Mouse (Mus musculus): Measurements from ENCODE around the gene Ppm1l. TPM values are rescaled to one million over a fixed set of nuclear protein-coding genes. Genes with fewer than 3 reads are reported as not detected.
A peak's percentile ranks its signal among the peaks of the same experiment; 100 is the strongest.

The Ppm1l gene
- polyA plus RNA-seq, 1 experiment from 2014 or later, result 5.8 TPM

- Histone ChIP-seq H3K27ac (no peak overlapping the region), H3K27me3 (ENCODE audit: insufficient read depth, poor library complexity, severe bottlenecking) (no peaks in the 10 kb centered on the region), H3K4me3 (no peak overlapping the region), H3K4me1 (peaks cover 5% of the 10 kb centered on the region), H3K9me3 (no peaks in the 10 kb centered on the region), H3K36me3 (no peaks in the 10 kb centered on the region)
- 77% methylated on average over 3 of the region's 3 CpGs for WGBS
- DNase-seq (ENCODE audit: low spot score), result no peak
These were observed 180.5 kb downstream of the Ppm1l start for GRCm38 (mm10) chr3:69497178-69497577.

DNA sequence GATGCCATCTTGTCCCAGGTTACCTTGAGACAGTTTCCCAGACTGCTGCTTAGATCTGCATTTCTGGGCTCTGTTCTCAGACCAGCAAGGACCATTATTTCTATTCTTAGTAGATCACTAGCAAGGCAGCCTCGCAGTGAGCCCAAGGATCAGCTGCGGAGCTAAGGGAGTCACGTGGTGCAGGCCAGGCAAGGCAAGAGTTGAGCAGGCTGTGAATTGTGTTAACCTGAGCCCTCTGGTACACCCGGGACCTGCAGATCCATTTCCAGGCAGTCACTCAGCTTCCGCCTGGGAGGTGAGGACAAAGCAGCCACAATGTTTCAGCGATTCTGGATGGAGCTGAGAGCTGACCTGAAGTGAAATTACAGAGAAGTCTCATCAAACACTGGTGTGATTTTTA lies 185.3 kb downstream of the Ppm1l start:
- 11% methylated on average over 6 of the region's 6 CpGs for WGBS
- DNase-seq (ENCODE audit: low spot score), result no peak
- no peaks in the 10 kb centered on the region for H3K9me3 ChIP-seq

GRCm38 (mm10) chr3:69502527-69502926 lies 185.9 kb downstream of the Ppm1l start:
- 19% methylated on average over 4 of the region's 4 CpGs for WGBS
- no peak overlapping the region for H3K4me3 ChIP-seq
- H3K9me3 ChIP-seq, result no peaks in the 10 kb centered on the region
- DNase-seq (ENCODE audit: low spot score), result no peak
- H3K36me3 ChIP-seq, result no peaks in the 10 kb centered on the region
- peaks cover 11% of the 10 kb centered on the region for H3K4me1 ChIP-seq
- H3K27ac ChIP-seq, result no peak overlapping the region
- H3K27me3 ChIP-seq (ENCODE audit: insufficient read depth, poor library complexity, severe bottlenecking), result no peaks in the 10 kb centered on the region

More for the DNA sequence above, 185.3 kb downstream of the Ppm1l start:
- H3K4me1 ChIP-seq, result peaks cover 11% of the 10 kb centered on the region
- H3K27me3 ChIP-seq (ENCODE audit: insufficient read depth, poor library complexity, severe bottlenecking), result no peaks in the 10 kb centered on the region
- peak overlapping the region; percentile 22; the same call in 1 of the 2 replicates for H3K27ac ChIP-seq
- H3K4me3 ChIP-seq, result no peak overlapping the region
- H3K36me3 ChIP-seq, result no peaks in the 10 kb centered on the region

GRCm38 (mm10) chr3:69505090-69505489 lies 188.4 kb downstream of the Ppm1l start:
- Histone ChIP-seq H3K4me3 (no peak overlapping the region), H3K27me3 (ENCODE audit: insufficient read depth, poor library complexity, severe bottlenecking) (no peaks in the 10 kb centered on the region), H3K4me1 (peaks cover 11% of the 10 kb centered on the region), H3K9me3 (no peaks in the 10 kb centered on the region), H3K36me3 (no peaks in the 10 kb centered on the region), H3K27ac (no peak overlapping the region)
- 88% methylated on average over 7 of the region's 7 CpGs for WGBS
- no peak for DNase-seq (ENCODE audit: low spot score)

DNA sequence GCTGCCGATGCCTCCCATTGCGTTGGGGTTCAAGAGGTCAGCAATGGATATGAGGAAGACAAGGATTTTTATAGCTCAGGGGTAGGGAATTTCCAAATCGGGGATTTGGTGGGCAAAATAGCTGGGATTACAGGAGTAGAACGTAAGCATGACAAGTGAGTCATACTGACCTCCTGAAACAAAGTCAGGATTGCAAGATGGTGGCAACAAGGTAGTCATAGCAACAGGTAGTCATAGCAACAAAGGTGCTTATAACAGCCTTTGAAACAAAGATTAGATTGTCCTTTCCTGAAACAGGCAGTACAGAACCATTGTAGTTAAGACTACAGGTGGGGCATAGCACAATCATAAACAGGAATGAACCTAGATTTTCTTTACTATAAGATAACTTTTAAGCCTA lies 189.7 kb downstream of the Ppm1l start:
- no peaks in the 10 kb centered on the region for H3K9me3 ChIP-seq
- H3K27me3 ChIP-seq (ENCODE audit: insufficient read depth, poor library complexity, severe bottlenecking), result no peaks in the 10 kb centered on the region
- DNase-seq (ENCODE audit: low spot score), result no peak
- WGBS, result 84% methylated on average over 4 of the region's 4 CpGs
- H3K4me1 ChIP-seq, result peaks cover 13% of the 10 kb centered on the region
- H3K36me3 ChIP-seq, result no peaks in the 10 kb centered on the region
- H3K27ac ChIP-seq, result no peak overlapping the region
- H3K4me3 ChIP-seq, result no peak overlapping the region

DNA sequence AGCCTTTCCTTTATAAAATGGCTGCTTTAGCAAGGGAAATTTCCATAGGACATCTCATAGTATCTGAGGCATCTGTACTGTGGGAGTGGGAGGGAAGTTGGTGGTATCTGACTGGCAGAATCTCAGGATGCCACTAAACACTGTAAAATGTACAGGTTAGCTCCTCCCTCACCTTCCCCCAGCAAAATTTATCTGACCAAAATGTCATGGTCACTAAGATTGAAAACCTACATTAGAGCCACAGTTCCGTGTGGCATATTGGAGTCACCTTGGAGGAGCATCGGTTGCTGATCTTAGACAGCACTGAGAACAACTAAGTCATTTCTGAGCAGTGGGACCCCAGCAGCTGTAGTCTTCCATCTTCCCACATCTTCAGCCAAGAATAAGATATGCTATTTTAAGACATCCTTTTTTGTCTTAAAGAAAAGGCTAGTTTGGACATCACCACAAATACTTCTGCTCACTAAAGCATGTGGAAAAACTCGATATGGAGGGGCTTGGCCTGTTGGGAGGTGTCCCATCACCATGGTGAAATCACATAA lies 192.8 kb downstream of the Ppm1l start:
- no peak for DNase-seq (ENCODE audit: low spot score)
- H3K4me1 ChIP-seq, result peaks cover 14% of the 10 kb centered on the region
- no peaks in the 10 kb centered on the region for H3K27me3 ChIP-seq (ENCODE audit: insufficient read depth, poor library complexity, severe bottlenecking)
- no peak overlapping the region for H3K4me3 ChIP-seq
- H3K27ac ChIP-seq, result no peak overlapping the region
- H3K36me3 ChIP-seq, result no peaks in the 10 kb centered on the region
- H3K9me3 ChIP-seq, result no peaks in the 10 kb centered on the region
- 89% methylated on average over 3 of the region's 3 CpGs for WGBS

- 25% methylated on average over 7 of the region's 7 CpGs for WGBS
- no peaks in the 10 kb centered on the region for H3K9me3 ChIP-seq
- H3K27ac ChIP-seq, result no peak overlapping the region
- no peak for DNase-seq (ENCODE audit: low spot score)
- H3K27me3 ChIP-seq (ENCODE audit: insufficient read depth, poor library complexity, severe bottlenecking), result no peaks in the 10 kb centered on the region
- H3K4me3 ChIP-seq, result no peak overlapping the region
- peaks cover 17% of the 10 kb centered on the region for H3K4me1 ChIP-seq
- no peaks in the 10 kb centered on the region for H3K36me3 ChIP-seq
These were observed 195.2 kb downstream of the Ppm1l start for GRCm38 (mm10) chr3:69511881-69512280.

GRCm38 (mm10) chr3:69512402-69512801 lies 195.7 kb downstream of the Ppm1l start:
- DNase-seq (ENCODE audit: low spot score), result no peak
- Histone ChIP-seq H3K27ac (no peak overlapping the region), H3K9me3 (no peaks in the 10 kb centered on the region), H3K27me3 (ENCODE audit: insufficient read depth, poor library complexity, severe bottlenecking) (no peaks in the 10 kb centered on the region), H3K4me3 (no peak overlapping the region), H3K4me1 (peaks cover 17% of the 10 kb centered on the region), H3K36me3 (no peaks in the 10 kb centered on the region)
- WGBS, result 55% methylated on average over 7 of the region's 7 CpGs

- no peak for DNase-seq (ENCODE audit: low spot score)
- no peaks in the 10 kb centered on the region for H3K36me3 ChIP-seq
- H3K4me3 ChIP-seq, result no peak overlapping the region
- H3K27ac ChIP-seq, result no peak overlapping the region
- no peaks in the 10 kb centered on the region for H3K9me3 ChIP-seq
- 81% methylated on average over 13 of the region's 13 CpGs for WGBS
- H3K4me1 ChIP-seq, result peaks cover 17% of the 10 kb centered on the region
- no peaks in the 10 kb centered on the region for H3K27me3 ChIP-seq (ENCODE audit: insufficient read depth, poor library complexity, severe bottlenecking)
These were observed 199.2 kb downstream of the Ppm1l start for GRCm38 (mm10) chr3:69515730-69516350.

DNA sequence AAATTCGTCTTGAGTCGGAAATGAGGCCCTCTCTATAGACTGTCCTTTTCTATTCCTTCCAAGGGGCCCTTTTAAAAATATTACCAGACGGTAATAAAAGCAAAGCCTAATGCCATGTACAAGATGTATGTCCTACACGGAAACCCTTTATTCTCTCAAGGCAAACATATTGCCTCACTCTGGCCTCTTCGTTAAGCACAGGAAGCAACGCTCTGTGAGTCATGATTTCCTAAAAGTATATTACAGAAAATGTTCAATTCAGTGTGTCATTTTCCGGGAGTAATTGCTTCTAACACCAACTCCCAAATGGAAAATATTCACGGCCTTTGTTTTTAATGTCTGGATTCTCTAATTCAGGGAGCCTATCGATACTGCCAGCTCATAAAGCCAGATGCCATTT lies 202.5 kb downstream of the Ppm1l start:
- H3K36me3 ChIP-seq, result no peaks in the 10 kb centered on the region
- H3K27me3 ChIP-seq (ENCODE audit: insufficient read depth, poor library complexity, severe bottlenecking), result no peaks in the 10 kb centered on the region
- H3K27ac ChIP-seq, result no peak overlapping the region
- 0 out of 2 replicates have a peak, but pooled peaks cover 3% of the 10 kb centered on the region for H3K4me1 ChIP-seq
- 81% methylated on average over 9 of the region's 9 CpGs for WGBS
- no peak overlapping the region for H3K4me3 ChIP-seq
- DNase-seq (ENCODE audit: low spot score), result no peak
- no peaks in the 10 kb centered on the region for H3K9me3 ChIP-seq

GRCm38 (mm10) chr3:69519789-69520558 lies 203.3 kb downstream of the Ppm1l start:
- 84% methylated on average over 21 of the region's 21 CpGs for WGBS
- 0 out of 2 replicates have a peak, but pooled peaks cover 3% of the 10 kb centered on the region for H3K4me1 ChIP-seq
- no peak overlapping the region for H3K4me3 ChIP-seq
- no peak for DNase-seq (ENCODE audit: low spot score)
- no peaks in the 10 kb centered on the region for H3K9me3 ChIP-seq
- H3K36me3 ChIP-seq, result no peaks in the 10 kb centered on the region
- H3K27me3 ChIP-seq (ENCODE audit: insufficient read depth, poor library complexity, severe bottlenecking), result no peaks in the 10 kb centered on the region
- H3K27ac ChIP-seq, result 0 out of 2 replicates have a peak overlapping the region, but pooled peaks have one; percentile 30

GRCm38 (mm10) chr3:69522270-69522669 lies 205.6 kb downstream of the Ppm1l start:
- no peak for DNase-seq (ENCODE audit: low spot score)
- Histone ChIP-seq H3K4me1 (no peaks in the 10 kb centered on the region), H3K27ac (no peak overlapping the region), H3K27me3 (ENCODE audit: insufficient read depth, poor library complexity, severe bottlenecking) (no peaks in the 10 kb centered on the region), H3K9me3 (no peaks in the 10 kb centered on the region), H3K4me3 (no peak overlapping the region), H3K36me3 (no peaks in the 10 kb centered on the region)
- WGBS, result 80% methylated on average over 3 of the region's 3 CpGs

- Histone ChIP-seq H3K36me3 (no peaks in the 10 kb centered on the region), H3K27ac (no peak overlapping the region), H3K27me3 (ENCODE audit: insufficient read depth, poor library complexity, severe bottlenecking) (no peaks in the 10 kb centered on the region), H3K4me3 (no peak overlapping the region), H3K9me3 (no peaks in the 10 kb centered on the region), H3K4me1 (no peaks in the 10 kb centered on the region)
- WGBS, result 72% methylated on average over 8 of the region's 8 CpGs
- no peak for DNase-seq (ENCODE audit: low spot score)
These were observed 207.9 kb downstream of the Ppm1l start for GRCm38 (mm10) chr3:69524356-69525071.
